Mouse (Mus musculus) v-Abl transformed pro-B cells (cell line): Measurements from ENCODE around the gene Pld5.

Experiments used
- in situ Hi-C, 2 experiments: fragments of 400-800 bp; cut with MboI; formaldehyde crosslinking; loops; one replicate each; pipeline ENCODE4 v1.15.1; 2025; ENCODE audit not compliant: unreplicated experiment in 2 of 2

Gene Pld5

DNA sequence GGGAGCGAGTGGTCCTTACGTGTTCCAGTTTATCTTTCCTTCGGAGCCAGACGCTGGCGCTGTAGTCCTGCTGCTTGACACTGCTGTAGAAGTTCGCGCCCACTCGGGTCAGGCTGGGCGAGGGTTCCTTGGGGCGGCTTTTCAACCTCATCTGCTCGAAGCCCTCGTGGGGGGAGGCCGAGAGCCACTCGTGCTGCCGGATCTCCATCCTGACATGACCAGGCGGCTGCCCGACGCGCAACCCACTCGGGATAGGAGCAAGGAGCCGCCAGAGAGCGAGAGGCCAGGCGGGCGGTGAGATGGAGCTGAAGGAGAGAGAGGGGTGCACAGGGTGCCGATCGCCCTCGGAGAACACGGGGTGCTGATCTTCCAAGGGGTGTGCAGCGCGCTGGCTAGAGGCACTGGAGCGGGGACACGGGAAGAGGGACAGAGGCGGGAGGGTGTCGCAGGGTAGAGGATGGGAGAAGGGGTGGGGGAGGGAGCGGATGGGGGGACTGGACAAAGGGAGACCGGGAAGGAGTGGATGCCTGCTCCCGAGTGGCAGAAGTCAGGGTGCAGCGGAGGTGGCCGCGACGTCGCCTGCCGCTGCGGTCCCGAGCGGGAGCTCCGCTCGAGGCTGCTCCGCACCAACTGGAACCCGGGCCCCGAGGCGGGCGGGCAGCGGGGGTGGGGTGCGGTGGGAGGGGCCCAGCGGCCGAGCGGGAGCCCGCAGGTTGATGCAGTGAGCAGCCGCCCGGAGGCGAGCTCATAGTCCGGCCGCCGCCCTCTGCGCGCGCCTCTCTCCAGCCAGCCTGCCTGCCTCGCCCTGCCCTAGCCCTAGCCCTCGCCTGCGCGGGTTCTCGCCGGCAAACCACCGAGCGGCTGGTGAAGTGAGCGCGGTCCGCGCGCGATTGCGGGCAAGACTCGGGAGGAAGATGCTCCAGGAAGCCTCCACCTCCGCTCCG, at the start of gene Pld5:
Pld5 (minus strand) TSS at position 646 of the 944 bp plus-strand sequence.
- in situ Hi-C loops = no loop called here

GRCm38 (mm10) chr1:176315063-176315462, 40.0 kb upstream of the Pld5 start:
- in situ Hi-C loops = no loop called here

GRCm38 (mm10) chr1:176310174-176310573, 35.1 kb upstream of the Pld5 start:
- in situ Hi-C loops = no loop called here

DNA sequence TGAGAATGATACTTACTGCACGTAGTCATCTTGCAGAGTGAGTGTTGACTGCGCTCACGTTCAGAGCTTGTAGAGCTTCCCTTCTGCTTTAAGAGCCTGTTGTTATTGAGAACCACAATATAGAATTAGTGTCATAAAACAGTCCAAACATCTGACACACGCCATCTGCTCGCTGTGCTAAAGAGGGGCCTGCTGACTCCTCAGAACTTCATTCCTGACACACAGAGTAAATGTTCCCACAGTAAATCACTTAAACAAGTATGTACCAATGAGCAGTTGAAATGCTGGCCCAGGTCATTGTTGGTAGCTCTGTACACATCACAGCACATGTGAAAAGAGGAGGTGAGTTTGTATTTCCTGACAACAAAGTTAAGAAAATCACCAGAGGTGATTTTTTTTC, 14.3 kb upstream of the Pld5 start:
- in situ Hi-C loops = no loop called here

DNA sequence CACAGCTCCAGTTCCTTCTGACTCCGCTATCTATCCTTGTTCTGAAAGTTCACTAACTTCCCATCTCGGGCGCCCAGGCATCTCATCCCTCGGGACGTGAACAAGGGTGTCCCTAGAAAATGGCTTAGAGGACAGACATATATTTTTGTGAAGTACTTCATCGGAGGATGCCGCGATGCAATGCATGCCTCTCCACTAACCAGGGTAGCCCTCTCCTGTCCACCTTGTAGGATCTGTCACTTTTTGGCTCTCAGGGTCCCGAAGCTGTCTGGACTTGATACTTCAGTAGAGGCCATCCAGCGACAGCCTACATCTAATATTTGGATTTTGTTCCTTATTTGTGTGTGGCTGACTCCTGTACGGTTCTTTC, 484 bp upstream of the Pld5 start:
- in situ Hi-C loops = no loop called here

GRCm38 (mm10) chr1:176248717-176249030, 26.4 kb downstream of the Pld5 start:
- in situ Hi-C loops = loop anchor here in 1 of 2 experiments (25.0 kb wide), 1 partner anchor 614 kb away; no protein-coding TSS in a partner anchor

- in situ Hi-C loops = loop anchor here in 1 of 2 experiments (25.0 kb wide), 1 partner anchor 614 kb away; no protein-coding TSS in a partner anchor
These were observed 27.0 kb downstream of the Pld5 start for GRCm38 (mm10) chr1:176247885-176248716.

DNA sequence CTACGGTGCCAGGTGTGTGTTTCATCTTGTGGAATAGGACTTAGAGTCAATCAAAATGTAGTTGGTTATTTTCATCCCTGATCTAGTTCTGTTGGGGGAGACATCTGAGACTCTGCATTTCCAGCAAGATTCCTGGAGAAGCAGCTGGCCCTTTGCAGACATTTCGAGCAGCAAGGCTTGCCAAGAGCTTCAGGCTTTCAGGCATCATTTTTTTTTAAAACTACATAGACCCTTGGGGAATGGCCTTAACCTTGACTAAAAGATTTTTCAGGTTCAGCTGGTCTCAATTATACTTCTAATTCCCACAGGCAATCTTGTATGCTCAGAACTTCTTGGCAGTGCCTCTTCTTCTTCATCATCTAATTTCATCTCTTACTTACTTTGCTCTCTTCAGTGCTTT, 35.9 kb downstream of the Pld5 start:
- in situ Hi-C loops = loop anchor here in 1 of 2 experiments (25.0 kb wide), 1 partner anchor 623 kb away; no protein-coding TSS in a partner anchor

- in situ Hi-C loops = loop anchor here in 1 of 2 experiments (25.0 kb wide), 1 partner anchor 639 kb away; no protein-coding TSS in a partner anchor
These were observed 51.3 kb downstream of the Pld5 start for GRCm38 (mm10) chr1:176223794-176224193.

DNA sequence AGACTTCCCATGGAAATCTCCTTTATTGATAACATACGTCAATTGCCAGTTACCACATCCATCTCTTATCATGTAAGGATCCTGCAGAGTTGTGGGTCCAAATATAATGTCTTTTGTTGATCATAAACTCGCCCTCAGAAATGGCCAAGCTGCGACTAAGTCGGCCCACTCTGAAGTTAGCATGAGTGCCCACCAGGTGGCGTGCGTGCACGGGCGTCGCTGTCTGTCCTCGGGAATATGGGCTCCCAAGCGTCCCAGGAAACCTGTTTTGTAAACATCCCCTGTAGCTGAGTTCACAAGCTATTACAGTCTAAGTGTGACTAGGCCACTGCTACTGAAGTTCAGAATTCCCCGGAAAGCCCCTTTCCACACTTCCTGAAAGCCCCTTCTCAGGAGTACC, 51.9 kb downstream of the Pld5 start:
- in situ Hi-C loops = loop anchor here in 1 of 2 experiments (25.0 kb wide), 1 partner anchor 639 kb away; no protein-coding TSS in a partner anchor

GRCm38 (mm10) chr1:176218217-176218616, 56.9 kb downstream of the Pld5 start:
- in situ Hi-C loops = loop anchor here in 1 of 2 experiments (25.0 kb wide), 1 partner anchor 644 kb away; no protein-coding TSS in a partner anchor

DNA sequence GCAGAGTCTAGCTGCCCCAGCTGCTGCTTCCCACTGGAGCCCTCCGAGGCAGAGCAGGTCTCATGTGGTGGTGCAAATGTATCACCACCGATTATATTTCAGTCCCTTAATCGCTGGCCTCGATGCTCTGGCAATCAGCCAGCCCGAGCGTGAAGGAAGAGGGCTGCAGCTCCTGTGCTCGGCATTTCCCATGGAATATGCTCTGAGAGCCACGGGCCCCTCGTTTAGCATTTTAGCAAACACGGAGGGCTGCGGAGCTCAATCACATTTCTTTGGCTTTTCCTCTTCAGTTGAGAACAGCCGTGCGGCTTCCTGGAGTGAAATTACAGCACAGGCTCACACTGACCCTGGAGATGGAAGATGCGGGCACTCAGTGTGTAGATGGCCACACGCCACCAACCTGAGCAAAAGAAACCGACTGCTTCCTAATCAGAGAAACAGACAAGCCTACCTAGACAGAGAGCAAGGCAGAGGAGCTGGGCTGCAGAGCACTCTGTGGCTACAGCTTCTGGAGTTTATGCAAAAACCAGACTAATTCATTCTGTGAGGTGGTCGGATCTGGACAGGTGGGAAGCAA, 61.4 kb downstream of the Pld5 start:
- in situ Hi-C loops = loop anchor here in 1 of 2 experiments (25.0 kb wide), 1 partner anchor 649 kb away; no protein-coding TSS in a partner anchor

GRCm38 (mm10) chr1:176212922-176213644, 62.0 kb downstream of the Pld5 start:
- in situ Hi-C loops = loop anchor here in 1 of 2 experiments (25.0 kb wide), 1 partner anchor 649 kb away; no protein-coding TSS in a partner anchor

DNA sequence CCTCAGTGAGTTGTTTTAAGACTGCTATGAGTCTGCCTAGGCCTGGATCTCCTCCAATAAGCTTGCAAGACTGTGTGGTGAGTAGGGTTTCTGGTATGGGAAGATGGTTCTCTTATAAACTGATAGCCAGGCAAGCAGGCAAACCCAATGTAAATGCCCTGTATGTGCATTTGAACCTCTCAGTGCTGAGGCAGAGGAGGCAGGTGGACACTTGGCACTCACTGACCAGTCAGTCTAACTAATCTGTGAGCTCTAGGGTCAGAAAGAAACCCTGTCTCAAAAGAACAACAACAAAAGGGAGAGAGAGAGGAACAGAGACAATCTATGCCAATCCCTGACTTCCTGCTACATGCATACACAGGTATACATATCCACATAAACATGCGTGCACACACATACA, 64.3 kb downstream of the Pld5 start:
- in situ Hi-C loops = loop anchor here in 1 of 2 experiments (25.0 kb wide), 1 partner anchor 651 kb away; no protein-coding TSS in a partner anchor

DNA sequence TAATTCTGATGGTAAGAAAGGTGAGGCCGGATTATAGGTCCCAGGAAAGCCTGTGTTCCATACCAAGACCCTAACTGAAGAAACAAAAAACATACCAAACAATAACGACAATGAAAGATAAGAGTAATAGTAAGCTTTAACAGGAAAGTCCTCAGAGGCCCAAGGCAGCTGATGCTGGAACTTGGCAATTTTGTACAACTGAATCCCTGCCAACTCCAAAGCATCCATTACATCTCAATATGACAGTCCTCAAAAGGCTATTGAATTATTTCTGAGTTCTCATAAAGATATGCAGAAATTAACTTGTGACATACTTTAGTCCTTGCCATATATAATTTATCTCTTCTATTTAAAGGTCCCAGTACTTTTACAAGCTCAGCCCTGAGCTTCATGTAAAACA, 67.1 kb downstream of the Pld5 start:
- in situ Hi-C loops = loop anchor here in 1 of 2 experiments (25.0 kb wide), 1 partner anchor 654 kb away; no protein-coding TSS in a partner anchor

DNA sequence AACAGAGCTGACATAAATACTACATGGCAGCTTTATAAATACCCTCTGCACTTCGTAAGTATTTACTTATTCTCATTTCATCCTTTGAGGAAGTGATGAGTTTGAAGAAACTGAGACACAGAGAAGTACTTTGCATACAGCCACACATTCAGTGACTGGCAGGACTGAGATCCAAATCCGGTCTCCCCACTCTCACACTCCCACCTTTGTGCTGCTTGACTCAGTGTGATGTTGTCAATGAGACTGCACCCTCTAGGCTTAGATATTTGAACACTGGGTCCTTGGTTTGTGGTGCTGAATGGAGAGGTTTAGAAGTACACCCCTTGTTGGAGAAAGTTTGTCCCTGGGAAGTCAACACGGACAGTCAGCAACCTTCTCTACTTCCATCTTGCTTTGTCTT, 72.8 kb downstream of the Pld5 start:
- in situ Hi-C loops = loop anchor here in 1 of 2 experiments (25.0 kb wide), 1 partner anchor 660 kb away; no protein-coding TSS in a partner anchor

GRCm38 (mm10) chr1:176197036-176197766, 77.9 kb downstream of the Pld5 start:
- in situ Hi-C loops = no loop called here

DNA sequence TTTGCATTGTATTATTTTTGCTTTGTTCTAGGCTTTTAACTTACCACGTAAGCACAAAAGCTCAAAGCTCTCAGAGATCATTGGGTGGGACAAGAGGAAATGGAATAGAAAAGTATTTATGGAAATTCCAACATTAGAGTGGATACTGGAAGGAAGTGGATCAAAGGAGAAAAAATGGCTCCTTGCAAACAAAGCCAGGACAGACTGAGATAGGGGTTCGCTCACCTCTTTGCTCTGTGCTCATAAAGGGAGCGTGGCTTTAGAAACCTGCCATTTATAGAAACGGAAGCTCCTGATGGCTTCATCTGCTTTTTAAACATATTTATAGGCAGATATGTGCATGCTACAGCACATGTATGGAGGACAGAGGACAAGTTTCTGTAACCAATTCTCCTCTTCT, 78.8 kb downstream of the Pld5 start:
- in situ Hi-C loops = no loop called here

GRCm38 (mm10) chr1:176194727-176195126, 80.4 kb downstream of the Pld5 start:
- in situ Hi-C loops = no loop called here
